ENCODE assay signal across 17 mouse cellular contexts in the genomic region with DNA sequence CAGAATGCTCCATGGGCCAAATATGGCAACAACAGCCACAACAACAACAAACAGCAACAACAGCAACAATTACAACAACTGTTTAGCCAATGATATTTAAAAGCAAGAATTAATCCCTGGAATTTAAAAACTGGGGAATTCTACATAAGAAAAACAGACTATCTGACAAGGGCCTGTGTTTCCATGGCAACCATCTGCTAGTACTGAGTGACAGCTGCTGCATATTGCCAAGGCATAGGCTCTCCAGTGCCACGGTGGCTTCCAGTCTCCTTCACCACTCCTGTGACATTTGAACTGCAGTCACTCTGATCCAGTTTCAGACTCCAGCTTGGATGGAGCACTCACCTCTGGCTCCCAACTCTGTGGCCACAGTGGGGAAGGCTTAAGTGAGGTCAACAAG. TPM values are rescaled to one million over a fixed set of nuclear protein-coding genes. Genes with fewer than 3 reads are reported as not detected.
DNase-seq lines count a peak whose midpoint lies in the region; ATAC-seq lines count a peak whose summit lies in the region.
"Had no signal": no experiment of that assay in that cellular context is flagged by ENCODE, and none has a peak within 500 bp of the region (broad histone marks: within the 10 kb centered on the region; RNA-seq: fewer than 3 reads in every experiment).

No protein-coding gene starts in this region.

- 0 out of 2 replicates have a peak, but pooled peaks cover 3% of the 10 kb centered on the region for H3K9me3 ChIP-seq in embryonic facial prominence, embryonic 10.5 days
- no peaks in the 10 kb centered on the region for H3K9me3 ChIP-seq in midbrain, embryonic 14.5 days (ENCODE audit: control insufficient read depth, low read length)
- H3K9me3 ChIP-seq: liver, embryonic 15.5 days had no signal

- ATAC-seq in midbrain, embryonic 14.5 days (ENCODE audit: low FRiP score, low TSS enrichment) = no peak
- ATAC-seq: Patski had no signal

- no peaks in the 10 kb centered on the region for H3K27me3 ChIP-seq in embryonic facial prominence, embryonic 10.5 days (replicated peaks; ENCODE audit: low read depth, poor library complexity, severe bottlenecking)
- H3K27me3 ChIP-seq in midbrain, embryonic 14.5 days (ENCODE audit: control insufficient read depth, insufficient read depth, low read length) = no peaks in the 10 kb centered on the region
- H3K27me3 ChIP-seq: liver, embryonic 15.5 days; megakaryocyte, embryonic 14.5 days; Patski had no signal

- 21% methylated on average over 1 of the region's 1 CpGs for WGBS in embryonic facial prominence, embryonic 10.5 days
- 3% methylated on average over 1 of the region's 1 CpGs for WGBS in midbrain, embryonic 14.5 days

- no peak overlapping the region for H3K9ac ChIP-seq in midbrain, embryonic 14.5 days (replicated peaks; ENCODE audit: low read length)
- H3K9ac ChIP-seq: liver, embryonic 15.5 days had no signal

- no peaks in the 10 kb centered on the region for H3K36me3 ChIP-seq in embryonic facial prominence, embryonic 10.5 days (replicated peaks)
- no peaks in the 10 kb centered on the region for H3K36me3 ChIP-seq in midbrain, embryonic 14.5 days (ENCODE audit: control insufficient read depth, insufficient read depth, low read length)
- H3K36me3 ChIP-seq: liver, embryonic 15.5 days had no signal

- H3K4me3 ChIP-seq in embryonic facial prominence, embryonic 10.5 days = no peak overlapping the region
- no peak overlapping the region for H3K4me3 ChIP-seq in midbrain, embryonic 14.5 days (replicated peaks; ENCODE audit: low read depth, low read length)
- H3K4me3 ChIP-seq: erythroblast, embryonic 14.5 days; left cerebral cortex, adult 2 months; liver, embryonic 15.5 days had no signal

- no peak overlapping the region for H3K27ac ChIP-seq in embryonic facial prominence, embryonic 10.5 days (replicated peaks)
- peak overlapping the region; percentile 55; the same call in 1 of the 2 replicates for H3K27ac ChIP-seq in midbrain, embryonic 14.5 days (replicated peaks; ENCODE audit: low read depth, low read length)
- H3K27ac ChIP-seq: left cerebral cortex, adult 2 months; liver, embryonic 15.5 days had no signal

- peak; percentile 35 for DNase-seq in embryo, embryonic 10 days (ENCODE audit: low spot score)
- no peak for DNase-seq in embryo, embryonic 9.5 days (ENCODE audit: extremely low spot score)
- DNase-seq in layer of hippocampus, adult 18-20 months (ENCODE audit: low spot score in 2 of 2) = peak; percentile 52 to 81
- DNase-seq in layer of hippocampus, adult 9-10 months (ENCODE audit: low spot score) = no peak
- DNase-seq in embryonic facial prominence, embryonic 10.5 days (ENCODE audit: low spot score) = peak; percentile 28
- peak; percentile 83 for DNase-seq in midbrain, embryonic 14.5 days
- no peak for DNase-seq in frontal cortex, postnatal 25 days (ENCODE audit: low spot score in 2 of 2)
- DNase-seq in adrenal gland, postnatal 36 days = no peak
- DNase-seq: adrenal gland, postnatal 25 days; cerebellum, postnatal 14 days; kidney, adult 9 months; thymus, adult 18-20 months had no signal

- H3K4me2 ChIP-seq in midbrain, embryonic 14.5 days (ENCODE audit: low read length) = no peak overlapping the region
- H3K4me2 ChIP-seq: liver, embryonic 15.5 days had no signal

- H3K4me1 ChIP-seq in embryonic facial prominence, embryonic 10.5 days = peaks cover 39% of the 10 kb centered on the region
- peaks cover 18% of the 10 kb centered on the region for H3K4me1 ChIP-seq in midbrain, embryonic 14.5 days (ENCODE audit: control insufficient read depth, insufficient read depth, low read length)

RNA-seq across cellular contexts. Expression of a gene that starts 19.6 kb away (rescaled TPM):
- total RNA-seq in layer of hippocampus, adult 18-20 months (2021) = 100 to 1,000 TPM; 142 to 143 TPM
- 284 and 296 TPM in 2 replicates for polyA plus RNA-seq in embryonic facial prominence, embryonic 10.5 days (2016; fragmentation: Nextera tagmentation; extraction: Ambion mirVana)
- polyA plus RNA-seq in midbrain, embryonic 14.5 days (2014; fragmentation: Nextera tagmentation; extraction: Ambion mirVana) = 184 and 256 TPM in 2 replicates
- 100 to 1,000 TPM; 311 to 416 TPM for total RNA-seq in adrenal gland, postnatal 36 days (2021)

RNA-seq across cellular contexts. Expression of a gene that starts 49.3 kb away (rescaled TPM):
- 10 to 100 TPM; 82.7 to 88.7 TPM for total RNA-seq in layer of hippocampus, adult 18-20 months (2021)
- polyA plus RNA-seq in embryonic facial prominence, embryonic 10.5 days (2016; fragmentation: Nextera tagmentation; extraction: Ambion mirVana) = 156 and 166 TPM in 2 replicates
- polyA plus RNA-seq in midbrain, embryonic 14.5 days (2014; fragmentation: Nextera tagmentation; extraction: Ambion mirVana) = 119 and 154 TPM in 2 replicates
- total RNA-seq in adrenal gland, postnatal 36 days (2021) = 10 to 100 TPM; 66.0 to 83.9 TPM

Comparison
In these comparisons a context has a peak if more than half of its experiments do, and no peak if none do; other contexts are left out.
1. DNase-seq: peak in embryo, embryonic 10 days (single experiment), layer of hippocampus, adult 18-20 months (2 of 2), embryonic facial prominence, embryonic 10.5 days (single experiment) and midbrain, embryonic 14.5 days (single experiment); none in embryo, embryonic 9.5 days (single experiment), layer of hippocampus, adult 9-10 months (single experiment), frontal cortex, postnatal 25 days (0 of 2) and adrenal gland, postnatal 36 days (0 of 2).